ENCODE assay signal across 14 mouse cellular contexts in genomic region chr5:112928201-112928881, GRCm38 (mm10). TPM values are rescaled to one million over a fixed set of nuclear protein-coding genes. Genes with fewer than 3 reads are reported as not detected.
A peak's percentile ranks its signal among the peaks of the same experiment; 100 is the strongest.
DNase-seq lines count a peak whose midpoint lies in the region; ATAC-seq lines count a peak whose summit lies in the region.
"Had no signal": no experiment of that assay in that cellular context is flagged by ENCODE, and none has a peak within 500 bp of the region (broad histone marks: within the 10 kb centered on the region; RNA-seq: fewer than 3 reads in every experiment).

No protein-coding gene starts in this region.

- 38% methylated on average over 10 of the region's 10 CpGs for WGBS in kidney, embryonic 14.5 days
- 34% methylated on average over 10 of the region's 10 CpGs for WGBS in lung, embryonic 16.5 days
- 41% methylated on average over 10 of the region's 10 CpGs for WGBS in embryonic facial prominence, embryonic 14.5 days
- 27% methylated on average over 10 of the region's 10 CpGs for WGBS in stomach, embryonic 16.5 days

- peak overlapping the region; percentile 8; the same call in 1 of the 2 replicates for H3K27ac ChIP-seq in kidney, embryonic 14.5 days (ENCODE audit: low read depth, low read length)
- no peak overlapping the region for H3K27ac ChIP-seq in lung, embryonic 16.5 days (ENCODE audit: low read length)
- H3K27ac ChIP-seq in embryonic facial prominence, embryonic 14.5 days (replicated peaks; ENCODE audit: low read depth, low read length): no peak overlapping the region
- H3K27ac ChIP-seq in stomach, embryonic 16.5 days (ENCODE audit: low read length): peak overlapping the region; percentile 70
- H3K27ac ChIP-seq: gastrocnemius, adult 2 months; heart, embryonic 13.5 days; hindbrain, embryonic 14.5 days; limb, embryonic 12.5 days had no signal

- H3K4me1 ChIP-seq in kidney, embryonic 14.5 days (ENCODE audit: control insufficient read depth, insufficient read depth, low read length): peaks cover 8% of the 10 kb centered on the region
- no peaks in the 10 kb centered on the region; the same call in 1 of the 2 replicates for H3K4me1 ChIP-seq in lung, embryonic 16.5 days (replicated peaks; ENCODE audit: control insufficient read depth, insufficient read depth, low read length)
- peaks cover 4% of the 10 kb centered on the region; the same call in 1 of the 2 replicates for H3K4me1 ChIP-seq in embryonic facial prominence, embryonic 14.5 days (ENCODE audit: control insufficient read depth, insufficient read depth, low read length)
- peaks cover 7% of the 10 kb centered on the region; the same call in 1 of the 2 replicates for H3K4me1 ChIP-seq in stomach, embryonic 16.5 days (ENCODE audit: control insufficient read depth, insufficient read depth, low read length)

- H3K4me3 ChIP-seq in kidney, embryonic 14.5 days (ENCODE audit: low read length): no peak overlapping the region
- no peak overlapping the region for H3K4me3 ChIP-seq in lung, embryonic 16.5 days (ENCODE audit: low read length)
- no peak overlapping the region for H3K4me3 ChIP-seq in embryonic facial prominence, embryonic 14.5 days (ENCODE audit: low read depth, low read length)
- no peak overlapping the region for H3K4me3 ChIP-seq in stomach, embryonic 16.5 days (replicated peaks; ENCODE audit: low read length)
- H3K4me3 ChIP-seq: erythroblast, embryonic 14.5 days; gastrocnemius, adult 2 months; heart, embryonic 13.5 days; limb, embryonic 12.5 days; neural tube, embryonic 15.5 days had no signal

- peak; percentile 58 for ATAC-seq in kidney, embryonic 14.5 days (ENCODE audit: low FRiP score, low TSS enrichment)
- peak; percentile 65 for ATAC-seq in lung, embryonic 16.5 days (ENCODE audit: low read depth)
- no peak for ATAC-seq in embryonic facial prominence, embryonic 14.5 days (ENCODE audit: low read depth)
- peak; percentile 75; the same call in 1 of the 2 replicates for ATAC-seq in stomach, embryonic 16.5 days (ENCODE audit: insufficient read depth, low FRiP score)

- DNase-seq in kidney, postnatal 36 days: no peak
- no peak for DNase-seq in lung, postnatal 25 days (ENCODE audit: low spot score)
- peak; percentile 42 for DNase-seq in embryonic facial prominence, embryonic 14.5 days (ENCODE audit: low spot score)
- DNase-seq in retina, embryonic 14.5 days (ENCODE audit: low spot score): no peak
- DNase-seq: cerebellum, postnatal 36 days; gastrocnemius, adult 2 months had no signal

- H3K9me3 ChIP-seq in kidney, embryonic 14.5 days (ENCODE audit: control insufficient read depth, low read length): no peaks in the 10 kb centered on the region
- no peaks in the 10 kb centered on the region for H3K9me3 ChIP-seq in lung, embryonic 16.5 days (ENCODE audit: control insufficient read depth, low read length)
- no peaks in the 10 kb centered on the region for H3K9me3 ChIP-seq in embryonic facial prominence, embryonic 14.5 days (ENCODE audit: control insufficient read depth, low read length)
- H3K9me3 ChIP-seq in stomach, embryonic 16.5 days (replicated peaks; ENCODE audit: control insufficient read depth, low read length): no peaks in the 10 kb centered on the region
- H3K9me3 ChIP-seq: heart, embryonic 13.5 days; limb, embryonic 12.5 days; neural tube, embryonic 15.5 days had no signal

- no peak overlapping the region for H3K4me2 ChIP-seq in kidney, embryonic 14.5 days (replicated peaks; ENCODE audit: low read depth, low read length)
- H3K4me2 ChIP-seq in lung, embryonic 16.5 days (ENCODE audit: low read depth, low read length): no peak overlapping the region
- H3K4me2 ChIP-seq in embryonic facial prominence, embryonic 14.5 days (ENCODE audit: low read depth, low read length): no peak overlapping the region
- H3K4me2 ChIP-seq in stomach, embryonic 16.5 days (ENCODE audit: low read depth, low read length): no peak overlapping the region
- H3K4me2 ChIP-seq: heart, embryonic 13.5 days; hindbrain, embryonic 14.5 days; limb, embryonic 12.5 days; neural tube, embryonic 15.5 days had no signal

- H3K36me3 ChIP-seq in kidney, embryonic 14.5 days (ENCODE audit: control insufficient read depth, insufficient read depth, low read length): no peaks in the 10 kb centered on the region
- H3K36me3 ChIP-seq in lung, embryonic 16.5 days (ENCODE audit: control insufficient read depth, insufficient read depth, low read length): peaks cover 5% of the 10 kb centered on the region
- H3K36me3 ChIP-seq in embryonic facial prominence, embryonic 14.5 days (ENCODE audit: control insufficient read depth, insufficient read depth, low read length): 0 out of 2 replicates have a peak, but pooled peaks cover 16% of the 10 kb centered on the region
- H3K36me3 ChIP-seq in stomach, embryonic 16.5 days (ENCODE audit: control insufficient read depth, insufficient read depth, low read length): no peaks in the 10 kb centered on the region

- no peaks in the 10 kb centered on the region for H3K27me3 ChIP-seq in kidney, embryonic 14.5 days (ENCODE audit: control insufficient read depth, insufficient read depth, low read length)
- no peaks in the 10 kb centered on the region for H3K27me3 ChIP-seq in lung, embryonic 16.5 days (ENCODE audit: control insufficient read depth, insufficient read depth, low read depth, low read length)
- H3K27me3 ChIP-seq in embryonic facial prominence, embryonic 14.5 days (replicated peaks; ENCODE audit: control insufficient read depth, insufficient read depth, low read length): no peaks in the 10 kb centered on the region
- no peaks in the 10 kb centered on the region for H3K27me3 ChIP-seq in stomach, embryonic 16.5 days (ENCODE audit: control insufficient read depth, insufficient read depth, low read length)
- H3K27me3 ChIP-seq: heart, embryonic 13.5 days; limb, embryonic 12.5 days; neural tube, embryonic 15.5 days had no signal

- H3K9ac ChIP-seq in kidney, embryonic 14.5 days (ENCODE audit: low read depth, low read length): no peak overlapping the region
- H3K9ac ChIP-seq in lung, embryonic 16.5 days (ENCODE audit: low read length): no peak overlapping the region
- no peak overlapping the region for H3K9ac ChIP-seq in embryonic facial prominence, embryonic 14.5 days (ENCODE audit: low read depth, low read length)
- H3K9ac ChIP-seq in stomach, embryonic 16.5 days (ENCODE audit: low read length): no peak overlapping the region
- H3K9ac ChIP-seq: heart, embryonic 13.5 days; hindbrain, embryonic 14.5 days; limb, embryonic 12.5 days; neural tube, embryonic 15.5 days had no signal

RNA-seq across cellular contexts. Expression of gene Myo18b, which starts 32.2 kb away (rescaled TPM):
- 0.11 and 0.26 TPM in 2 replicates for polyA plus RNA-seq in kidney, embryonic 14.5 days (2014; fragmentation: Nextera tagmentation; extraction: Ambion mirVana)
- polyA plus RNA-seq in lung, embryonic 16.5 days (2015; fragmentation: Nextera tagmentation; extraction: Ambion mirVana): 1.1 and 1.3 TPM in 2 replicates
- polyA plus RNA-seq in embryonic facial prominence, embryonic 14.5 days (2014; fragmentation: Nextera tagmentation; extraction: Ambion mirVana): 6.7 and 9.4 TPM in 2 replicates
- 0.42 and 2.1 TPM in 2 replicates for polyA plus RNA-seq in stomach, embryonic 16.5 days (2015; fragmentation: Nextera tagmentation; extraction: Ambion mirVana)
- polyA plus RNA-seq: erythroblast, embryonic 14.5 days had no signal

Comparison
In these comparisons a context has a peak if more than half of its experiments do, and no peak if none do; other contexts are left out.
1. H3K27ac ChIP-seq: peak in kidney, embryonic 14.5 days (single experiment) and stomach, embryonic 16.5 days (single experiment); none in lung, embryonic 16.5 days (single experiment) and embryonic facial prominence, embryonic 14.5 days (single experiment).